Mouse (Mus musculus) heart, embryonic 10.5 days (tissue): Measurements from ENCODE around the gene Mto1. TPM values are rescaled to one million over a fixed set of nuclear protein-coding genes. Genes with fewer than 3 reads are reported as not detected.
"Not testable (repeated sequence)": the region's sequence is repeated elsewhere in the genome, so short reads cannot be mapped to it uniquely, and the experiment has no call there.

ENCODE experiments used
- DNase-seq: peaks from one replicate; pipeline ENCODE4 v3.0.0-alpha.2; 2017; ENCODE audit warnings: low spot score
- H3K27ac ChIP-seq: fragments of 300-500 bp; sonication (generic); 2 replicates; pipeline ENCODE4 v1.5.1; 2016; ENCODE audit warnings: mild to moderate bottlenecking
- H3K27me3 ChIP-seq: fragments of 300-500 bp; sonication (generic); 2 replicates; pipeline ENCODE4 v1.6.1; 2016; ENCODE audit warnings: mild to moderate bottlenecking; ENCODE audit not compliant: poor library complexity, insufficient read depth, severe bottlenecking
- H3K36me3 ChIP-seq: fragments of 300-500 bp; sonication (generic); 2 replicates; pipeline ENCODE4 v1.6.1; 2016; ENCODE audit warnings: mild to moderate bottlenecking, moderate library complexity
- H3K4me1 ChIP-seq: fragments of 300-500 bp; sonication (generic); 2 replicates; pipeline ENCODE4 v1.6.1; 2016; ENCODE audit warnings: mild to moderate bottlenecking
- H3K4me3 ChIP-seq: fragments of 300-500 bp; sonication (generic); 2 replicates; pipeline ENCODE4 v1.5.1; 2016; ENCODE audit warnings: mild to moderate bottlenecking, moderate library complexity
- H3K9me3 ChIP-seq: fragments of 300-500 bp; sonication (generic); 2 replicates; pipeline ENCODE4 v1.6.1; 2016; ENCODE audit warnings: mild to moderate bottlenecking, moderate library complexity
- WGBS: fragments of 180-500 bp; shearing (Covaris S2); methylation state at CpG from one replicate; pipeline ENCODE4 v1.1.7; 2016; 5-methylcytosine and 5-hydroxymethylcytosine counted together
- polyA plus RNA-seq: library from polyadenylated mRNA; unstranded; fragments of >200 nt; fragmentation: Nextera tagmentation; extraction: Ambion mirVana; gene quantifications from 2 replicates; pipeline ENCODE4 v1.2.1, GENCODE M21; 2016

Gene Mto1
- polyA plus RNA-seq, 1 experiment from 2014 or later = 28.1 TPM

DNA sequence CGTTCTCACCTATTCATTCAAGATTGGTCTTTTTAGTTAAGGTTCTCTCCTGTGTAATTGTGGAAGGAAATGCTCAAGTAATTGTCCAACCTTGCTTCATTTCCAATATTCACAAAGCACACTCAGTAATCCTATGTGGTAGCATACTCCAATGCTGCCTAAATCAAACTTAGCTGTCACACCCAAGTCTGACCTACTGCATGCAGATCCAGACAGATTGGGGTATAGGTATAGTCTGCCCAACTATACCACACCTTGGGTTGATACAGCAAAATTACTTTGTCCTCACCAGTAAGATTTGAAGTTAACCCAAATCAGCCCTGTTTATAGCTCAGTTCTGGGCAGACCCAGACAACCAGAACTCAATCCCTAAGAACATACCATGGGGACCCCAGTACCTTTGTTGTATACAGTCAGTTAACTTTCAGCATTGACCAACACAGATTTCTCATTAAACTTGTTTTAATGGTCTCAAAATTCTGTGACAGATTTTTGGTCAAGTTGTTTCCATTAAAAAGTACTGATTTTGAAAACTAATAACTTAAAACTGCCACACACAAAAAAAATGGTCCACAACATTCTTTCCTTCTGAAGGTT, 30.1 kb downstream of the Mto1 start:
- H3K27me3 ChIP-seq, DNase-seq, H3K4me3 ChIP-seq, H3K9me3 ChIP-seq, H3K27ac ChIP-seq, H3K4me1 ChIP-seq: not testable (repeated sequence)
- peaks cover 58% of the 10 kb centered on the region for H3K36me3 ChIP-seq
- 51% methylated on average over 1 of the region's 1 CpGs for WGBS

DNA sequence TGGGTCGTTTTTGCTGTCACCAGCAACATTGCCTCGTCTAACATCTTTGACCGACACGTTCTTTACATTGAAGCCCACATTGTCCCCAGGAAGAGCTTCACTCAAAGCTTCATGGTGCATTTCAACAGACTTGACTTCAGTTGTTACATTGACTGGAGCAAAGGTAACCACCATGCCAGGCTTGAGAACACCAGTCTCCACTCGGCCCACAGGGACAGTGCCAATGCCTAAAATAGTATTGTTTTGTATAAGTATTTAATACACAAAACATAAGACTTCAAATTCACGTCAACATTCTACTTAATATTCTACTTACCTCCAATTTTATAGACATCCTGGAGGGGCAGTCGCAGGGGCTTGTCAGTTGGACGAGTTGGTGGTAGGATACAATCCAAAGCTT, 31.3 kb downstream of the Mto1 start:
- H3K27me3 ChIP-seq, H3K9me3 ChIP-seq, DNase-seq, H3K27ac ChIP-seq, H3K4me1 ChIP-seq: not testable (repeated sequence)
- Histone ChIP-seq H3K4me3 (peak overlapping the region; percentile 87), H3K36me3 (peaks cover 47% of the 10 kb centered on the region)
- 39% methylated on average over 8 of the region's 8 CpGs for WGBS

DNA sequence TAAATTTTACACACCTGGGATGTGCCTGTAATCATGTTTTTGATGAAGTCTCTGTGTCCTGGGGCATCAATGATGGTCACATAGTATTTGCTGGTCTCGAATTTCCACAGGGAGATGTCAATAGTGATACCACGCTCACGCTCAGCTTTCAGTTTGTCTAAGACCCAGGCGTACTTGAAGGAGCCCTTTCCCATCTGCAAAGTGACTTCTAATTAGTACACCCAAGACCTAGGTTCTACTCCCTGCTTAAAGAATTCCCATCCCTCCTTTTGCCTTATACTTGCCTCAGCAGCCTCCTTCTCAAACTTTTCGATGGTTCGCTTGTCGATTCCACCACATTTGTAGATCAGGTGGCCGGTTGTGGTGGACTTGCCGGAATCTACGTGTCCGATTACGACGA, 32.2 kb downstream of the Mto1 start:
- H3K27ac ChIP-seq = peak overlapping the region; percentile 99
- H3K4me1 ChIP-seq, H3K27me3 ChIP-seq, H3K9me3 ChIP-seq, DNase-seq: not testable (repeated sequence)
- H3K36me3 ChIP-seq = peaks cover 40% of the 10 kb centered on the region
- WGBS = under 1% methylated on average over 13 of the region's 13 CpGs
- peak overlapping the region; percentile 87 for H3K4me3 ChIP-seq

DNA sequence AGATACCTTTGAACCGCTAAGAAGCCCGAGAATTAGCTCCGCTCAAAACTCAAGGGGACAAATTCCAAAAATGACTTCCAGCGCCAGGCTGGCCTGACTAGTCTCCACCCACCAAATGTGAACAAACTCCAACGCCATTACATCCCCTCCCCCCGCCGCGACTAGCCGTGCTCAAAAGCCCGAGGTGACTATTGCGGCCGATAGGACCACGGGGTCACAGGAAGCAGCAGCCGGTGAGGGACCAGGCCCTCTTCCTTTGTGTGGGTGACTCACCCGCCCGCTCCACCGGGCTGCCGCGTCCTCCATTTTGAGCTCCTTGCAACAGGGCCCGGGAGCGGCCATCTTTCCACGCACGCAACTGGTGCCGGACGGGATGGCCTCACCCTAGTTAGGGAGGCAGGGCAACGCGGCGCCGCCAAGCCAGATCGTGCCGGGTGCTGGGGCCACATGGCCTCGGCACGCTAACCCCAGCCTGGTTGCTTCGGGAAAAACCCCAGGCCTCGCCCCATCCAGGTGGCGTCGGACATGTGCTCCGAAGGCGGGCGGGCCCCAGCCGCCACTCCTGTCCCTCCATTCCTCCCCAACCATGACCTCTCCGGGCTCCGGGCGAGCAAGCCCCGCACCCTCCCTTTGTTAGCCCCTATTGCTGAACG, 32.8 kb downstream of the Mto1 start:
- Histone ChIP-seq H3K36me3 (peaks cover 39% of the 10 kb centered on the region), H3K4me1 (peaks cover 9% of the 10 kb centered on the region; the same call in 1 of the 2 replicates), H3K27me3 (no peaks in the 10 kb centered on the region), H3K4me3 (peak overlapping the region; percentile 87), H3K9me3 (no peaks in the 10 kb centered on the region), H3K27ac (peak overlapping the region; percentile 99)
- peak; percentile 92 for DNase-seq
- under 1% methylated on average over 46 of the region's 46 CpGs for WGBS

DNA sequence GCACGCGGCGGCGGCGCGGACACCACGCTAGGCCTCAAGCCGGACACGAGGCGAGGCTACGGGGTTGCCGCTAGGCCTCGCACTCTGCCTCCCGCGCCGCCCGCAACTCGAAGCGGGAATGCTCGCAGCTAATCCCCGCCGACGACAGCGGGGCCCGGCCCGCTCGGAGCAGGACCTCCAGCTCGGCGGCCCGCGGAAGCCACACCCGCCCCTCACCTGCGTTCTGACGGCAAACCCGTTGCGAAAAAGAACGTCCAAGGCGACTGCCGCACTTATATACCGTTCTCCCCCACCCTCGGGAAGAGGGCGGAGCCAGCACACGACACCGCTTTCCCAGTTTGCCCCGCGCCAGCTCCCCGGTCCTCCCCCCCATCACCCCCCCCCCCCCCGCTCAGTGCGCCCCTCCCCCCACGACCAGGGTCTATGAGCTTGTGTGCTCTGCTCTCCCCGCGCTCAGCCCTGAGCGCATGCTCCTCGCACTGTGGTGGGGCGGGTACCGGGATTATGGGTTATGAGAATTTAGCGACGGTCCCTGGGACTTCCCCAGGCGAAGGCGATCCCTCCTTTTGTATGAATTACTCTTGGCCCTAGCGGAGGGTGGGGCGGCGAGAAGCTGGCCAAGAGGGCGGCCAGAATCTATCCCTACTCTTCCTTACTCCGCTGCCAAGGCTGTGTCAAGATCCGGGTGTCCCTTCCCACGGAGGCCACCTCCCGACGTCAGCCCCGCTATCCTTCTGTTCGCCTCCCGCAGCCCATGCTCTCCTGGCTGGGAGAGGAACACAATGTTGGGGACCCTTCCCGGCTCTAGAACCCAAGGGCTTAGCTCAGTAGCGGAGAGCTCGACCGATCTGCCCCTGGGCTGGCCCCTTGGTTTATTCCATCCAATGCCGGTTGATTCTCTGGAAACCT, 33.7 kb downstream of the Mto1 start:
- Histone ChIP-seq H3K27me3 (no peaks in the 10 kb centered on the region), H3K36me3 (peaks cover 33% of the 10 kb centered on the region), H3K9me3 (no peaks in the 10 kb centered on the region), H3K27ac (peak overlapping the region; percentile 99), H3K4me3 (peak overlapping the region; percentile 87), H3K4me1 (peaks cover 9% of the 10 kb centered on the region; the same call in 1 of the 2 replicates)
- DNase-seq = peak; percentile 99
- under 1% methylated on average over 73 of the region's 77 CpGs for WGBS

DNA sequence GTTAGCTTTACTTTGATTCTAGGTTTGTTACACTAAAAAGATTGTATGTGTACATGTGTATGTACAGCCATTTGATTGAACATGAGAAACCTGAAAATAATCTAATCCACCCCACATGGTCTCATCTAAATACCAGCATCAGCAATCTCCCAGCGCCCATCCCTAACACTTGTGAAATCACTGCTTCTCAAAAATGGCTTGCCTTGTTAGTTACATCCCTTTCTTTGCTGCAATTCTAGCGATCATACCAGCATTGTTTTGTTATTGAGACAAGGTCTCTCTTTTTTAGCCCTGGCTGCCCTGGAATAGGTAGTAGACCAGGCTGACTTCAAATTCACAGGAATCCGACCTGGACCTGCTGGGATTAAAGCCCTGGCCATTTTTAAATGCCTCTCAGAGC, 34.4 kb downstream of the Mto1 start:
- Histone ChIP-seq H3K4me3 (peak overlapping the region; percentile 87), H3K27ac (peak overlapping the region; percentile 99), H3K27me3 (no peaks in the 10 kb centered on the region), H3K9me3 (no peaks in the 10 kb centered on the region), H3K4me1 (peaks cover 9% of the 10 kb centered on the region; the same call in 1 of the 2 replicates), H3K36me3 (peaks cover 26% of the 10 kb centered on the region)
- WGBS = 15% methylated on average over 3 of the region's 3 CpGs
- DNase-seq = no peak

DNA sequence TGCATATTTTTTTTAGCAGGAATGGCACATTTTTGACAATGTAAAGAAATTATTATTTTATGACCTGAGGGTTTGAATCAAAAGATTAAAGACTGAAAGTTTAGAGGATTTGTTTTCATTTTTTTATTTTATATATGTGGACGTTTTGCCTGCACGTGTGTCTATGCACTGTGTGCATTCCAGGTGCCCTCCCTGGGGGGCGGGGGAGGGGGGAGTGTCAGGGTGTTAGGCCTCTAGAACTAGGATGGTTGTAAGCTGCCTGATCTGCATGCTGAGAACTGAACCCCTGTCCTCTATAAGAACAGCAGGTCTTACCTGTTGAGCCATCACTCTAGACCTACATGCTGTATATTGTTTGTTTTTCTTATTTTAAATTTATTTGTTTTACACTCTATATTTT, 36.7 kb downstream of the Mto1 start:
- Histone ChIP-seq H3K27me3 (no peaks in the 10 kb centered on the region), H3K4me1 (peaks cover 16% of the 10 kb centered on the region), H3K9me3 (no peaks in the 10 kb centered on the region), H3K27ac (no peak overlapping the region), H3K36me3 (peaks cover 8% of the 10 kb centered on the region), H3K4me3 (no peak overlapping the region)
- WGBS = 81% methylated on average over 3 of the region's 3 CpGs
- no peak for DNase-seq

DNA sequence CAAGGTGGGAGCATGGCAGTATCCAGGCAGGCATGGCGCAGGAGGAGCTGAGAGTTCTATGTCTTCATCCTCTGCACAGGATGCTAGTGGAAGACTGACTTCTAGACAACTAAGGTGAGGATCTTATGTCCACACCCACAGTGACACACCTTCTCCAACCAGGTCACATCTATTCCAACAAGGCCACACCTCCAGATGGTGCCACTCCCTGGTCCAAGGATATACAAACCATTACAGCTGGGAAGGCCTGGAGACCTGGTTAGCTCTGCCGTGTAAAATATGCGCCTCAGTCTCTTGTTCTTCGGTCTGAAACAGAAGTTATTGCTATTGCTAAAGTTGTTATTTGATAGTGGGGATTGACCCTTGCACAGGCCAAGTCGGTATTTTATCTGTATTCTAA, 40.0 kb downstream of the Mto1 start:
- not testable (repeated sequence) for H3K27me3 ChIP-seq, H3K36me3 ChIP-seq, H3K9me3 ChIP-seq, H3K27ac ChIP-seq, DNase-seq, H3K4me3 ChIP-seq
- 92% methylated on average over 5 of the region's 5 CpGs for WGBS
- H3K4me1 ChIP-seq = peaks cover 10% of the 10 kb centered on the region

- Histone ChIP-seq H3K27ac (peak within 1 kb of the TSS; percentile 89), H3K4me1 (peaks cover 10% of the 10 kb centered on the region), H3K4me3 (peak within 1 kb of the TSS; percentile 59), H3K36me3 (no peaks in the 10 kb centered on the region), H3K9me3 (no peaks in the 10 kb centered on the region), H3K27me3 (no peaks in the 10 kb centered on the region)
- DNase-seq = no peak
- WGBS = 2% methylated on average over 20 of the region's 20 CpGs
These were observed 40.9 kb downstream of the Mto1 start, which contains the start of gene Eef1a1 for GRCm38 (mm10) chr9:78488890-78489420. TSS of gene Eef1a1 (minus strand) at chr9:78489151.

DNA sequence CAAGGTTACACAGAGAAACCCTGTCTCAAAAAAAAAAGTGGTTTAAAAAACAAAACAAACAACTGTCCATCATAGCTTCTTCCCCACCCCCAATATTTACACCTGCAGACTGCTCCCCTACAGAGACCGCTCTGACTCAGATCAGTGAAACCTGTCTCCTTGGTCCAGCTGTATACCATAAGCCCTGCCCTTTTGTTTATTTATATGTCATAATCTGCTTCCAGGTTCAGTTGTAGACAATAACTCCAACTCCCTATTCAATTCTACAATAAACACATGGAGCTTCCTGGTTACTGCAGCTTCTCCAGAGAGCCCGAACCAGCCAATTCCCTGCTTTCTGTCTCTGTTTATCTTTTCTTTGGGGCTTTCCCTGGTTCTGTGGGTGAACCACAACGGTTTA, 43.2 kb downstream of the Mto1 start:
- H3K4me1 ChIP-seq = peaks cover 10% of the 10 kb centered on the region
- H3K27ac ChIP-seq = no peak overlapping the region
- H3K27me3 ChIP-seq = no peaks in the 10 kb centered on the region
- no peak for DNase-seq
- H3K36me3 ChIP-seq = no peaks in the 10 kb centered on the region
- no peak overlapping the region for H3K4me3 ChIP-seq
- no peaks in the 10 kb centered on the region for H3K9me3 ChIP-seq
- WGBS = 71% methylated on average over 3 of the region's 3 CpGs

GRCm38 (mm10) chr9:78492254-78492653, 44.2 kb downstream of the Mto1 start:
- no peak for DNase-seq
- H3K9me3 ChIP-seq = no peaks in the 10 kb centered on the region
- H3K27me3 ChIP-seq = no peaks in the 10 kb centered on the region
- WGBS = 87% methylated on average over 3 of the region's 3 CpGs
- H3K27ac ChIP-seq = no peak overlapping the region
- H3K4me3 ChIP-seq = no peak overlapping the region
- H3K4me1 ChIP-seq = peaks cover 10% of the 10 kb centered on the region
- no peaks in the 10 kb centered on the region for H3K36me3 ChIP-seq

GRCm38 (mm10) chr9:78493171-78493570, 45.2 kb downstream of the Mto1 start:
- no peak overlapping the region for H3K27ac ChIP-seq
- no peak overlapping the region for H3K4me3 ChIP-seq
- no peak for DNase-seq
- no peaks in the 10 kb centered on the region for H3K36me3 ChIP-seq
- no peaks in the 10 kb centered on the region for H3K27me3 ChIP-seq
- H3K9me3 ChIP-seq = no peaks in the 10 kb centered on the region
- 87% methylated on average over 7 of the region's 7 CpGs for WGBS
- peaks cover 10% of the 10 kb centered on the region for H3K4me1 ChIP-seq

- H3K36me3 ChIP-seq = no peaks in the 10 kb centered on the region
- H3K4me3 ChIP-seq = no peak overlapping the region
- WGBS = 18% methylated on average over 3 of the region's 3 CpGs
- H3K27me3 ChIP-seq = no peaks in the 10 kb centered on the region
- no peak for DNase-seq
- no peaks in the 10 kb centered on the region for H3K9me3 ChIP-seq
- H3K4me1 ChIP-seq = peaks cover 39% of the 10 kb centered on the region
- peak overlapping the region; percentile 52; the same call in 1 of the 2 replicates for H3K27ac ChIP-seq
These were observed 52.4 kb downstream of the Mto1 start for GRCm38 (mm10) chr9:78500386-78500785.
